Mouse (Mus musculus) olfactory bulb, adult 2 months (tissue): ENCODE results near the gene Ncf4.

Source experiments
- CTCF ChIP-seq: fragments of 200-500 bp; IDR thresholded peaks from 2 replicates; pipeline ENCODE4 v1.5.1; 2012; ENCODE audit warnings: low read depth, mild to moderate bottlenecking, low read length, moderate library complexity; ENCODE audit not compliant: insufficient read depth
- POLR2A ChIP-seq: fragments of 200-500 bp; IDR thresholded peaks from 2 replicates; pipeline ENCODE4 v1.6.1; 2012; ENCODE audit warnings: mild to moderate bottlenecking, low read depth, low read length, moderate library complexity; ENCODE audit not compliant: insufficient read depth

DNA sequence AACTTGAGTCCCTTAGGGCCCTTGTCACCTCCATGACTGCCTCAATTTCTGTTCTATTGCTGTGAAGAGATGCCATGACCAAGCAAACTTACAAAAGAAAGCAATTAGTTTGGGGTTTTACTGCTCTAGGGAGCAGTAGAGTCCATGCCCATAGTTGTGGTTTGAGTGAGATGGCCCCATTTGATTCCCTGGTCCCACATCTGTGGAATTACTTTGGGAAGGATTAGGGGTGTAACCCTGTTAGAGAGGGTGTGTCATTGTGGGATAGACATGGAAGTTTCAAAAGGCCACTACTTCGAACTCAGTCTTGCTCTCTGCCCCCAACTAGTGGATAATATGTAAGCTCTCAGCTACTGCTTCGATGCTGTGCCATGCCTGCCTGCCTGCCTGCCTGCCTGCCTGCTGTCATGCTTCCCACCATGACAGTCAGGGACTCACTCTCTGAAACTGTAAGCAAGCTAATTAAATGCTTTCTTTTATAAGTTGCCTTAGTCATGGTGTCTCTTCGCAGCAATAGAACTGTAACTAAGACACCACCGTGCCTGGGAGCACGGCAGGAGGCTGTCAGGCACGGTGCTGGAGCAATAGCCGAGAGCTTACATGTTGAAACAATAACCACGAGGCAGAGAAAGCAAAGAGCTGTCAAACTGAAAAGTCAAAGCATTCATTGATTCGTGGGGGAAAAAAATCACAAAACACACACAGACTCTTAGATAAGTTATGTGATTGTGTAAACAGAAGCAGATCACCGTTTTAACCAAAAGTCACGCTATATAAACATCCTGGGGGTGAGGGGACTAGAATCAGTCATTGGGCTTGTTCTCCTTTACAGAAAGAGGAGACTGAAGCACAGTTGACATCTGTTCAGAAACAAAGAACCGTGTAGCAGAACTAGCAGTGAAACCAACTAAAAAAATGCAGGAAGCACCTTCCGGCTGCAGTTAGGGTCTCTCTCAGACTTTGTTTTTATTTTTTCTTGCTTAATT, 13.0 kb upstream of the Ncf4 start:
- TF ChIP-seq POLR2A (no peak), CTCF (no peak)
